Mouse (Mus musculus) CH12.LX (cell line): ENCODE measurements around the gene Prss32. TPM values are rescaled to one million over a fixed set of nuclear protein-coding genes. Genes with fewer than 3 reads are reported as not detected.

Experiments
- DNase-seq: peaks from one replicate; pipeline ENCODE4 v3.0.0-alpha.2; 2013; ENCODE audit errors: extremely low read depth
- H3K27ac ChIP-seq: 2 replicates; pipeline ENCODE4 v1.5.1; 2012; ENCODE audit warnings: low read depth, mild to moderate bottlenecking, control low read depth, moderate library complexity; ENCODE audit not compliant: insufficient read depth
- H3K27me3 ChIP-seq: replicated peaks from 2 replicates; pipeline ENCODE3; 2012; ENCODE audit warnings: inconsistent platforms
- H3K36me3 ChIP-seq, 2 experiments: replicated peaks in 1 of 2; 2 replicates each; pipeline versions ENCODE3 to v1.6.1; 2012; ENCODE audit warnings: inconsistent platforms in 1 of 2, low read length in 1 of 2, mild to moderate bottlenecking in 1 of 2, mixed read lengths in 1 of 2, moderate library complexity in 1 of 2; ENCODE audit not compliant: control insufficient read depth in 1 of 2, insufficient read depth in 1 of 2
- H3K4me1 ChIP-seq, 2 experiments: 2 replicates each; pipeline ENCODE4 v1.6.1; 2012; ENCODE audit warnings: inconsistent platforms in 1 of 2, moderate library complexity in 1 of 2; ENCODE audit not compliant: insufficient read depth in 2 of 2, control insufficient read depth in 1 of 2
- H3K4me2 ChIP-seq: 2 replicates; pipeline ENCODE4 v1.6.1; 2012; ENCODE audit warnings: low read depth, mild to moderate bottlenecking, control low read depth; ENCODE audit not compliant: poor library complexity, insufficient read depth, severe bottlenecking
- H3K4me3 ChIP-seq, 3 experiments: fragments of 150-350 bp in 1 of 3; sonication (generic) in 1 of 3; replicated peaks in 1 of 3; 2 replicates each; pipeline versions ENCODE3 to v1.5.1; 2011 to 2012; ENCODE audit warnings: low read depth in 2 of 3, low read length in 2 of 3, mild to moderate bottlenecking in 2 of 3, moderate library complexity in 2 of 3, control low read depth in 1 of 3, improper control_type of control experiment in 1 of 3, inconsistent platforms in 1 of 3, mixed read lengths in 1 of 3; ENCODE audit not compliant: poor library complexity in 1 of 3
- H3K79me2 ChIP-seq: replicated peaks from 2 replicates; pipeline ENCODE4 v1.6.1; 2012; ENCODE audit warnings: mild to moderate bottlenecking, moderate library complexity; ENCODE audit not compliant: control insufficient read depth, poor library complexity, insufficient read depth, severe bottlenecking; ENCODE audit errors: extremely low read depth
- H3K9ac ChIP-seq: 2 replicates; pipeline ENCODE4 v1.6.1; 2012; ENCODE audit warnings: low read depth, mild to moderate bottlenecking, control low read depth, moderate library complexity; ENCODE audit not compliant: insufficient read depth
- H3K9me3 ChIP-seq: replicated peaks from 2 replicates; pipeline ENCODE3; 2012; ENCODE audit warnings: low read length, inconsistent platforms, mixed read lengths
- CHD1 ChIP-seq: IDR thresholded peaks from 2 replicates; pipeline ENCODE4 v1.6.1; 2012; ENCODE audit warnings: low read depth, low read length, improper control_type of control experiment, inconsistent platforms
- CHD2 ChIP-seq: IDR thresholded peaks from 2 replicates; pipeline ENCODE4 v1.6.1; 2011; ENCODE audit warnings: low read length, improper control_type of control experiment
- CTCF ChIP-seq, 2 experiments: IDR thresholded peaks in 1 of 2; conservative IDR thresholded peaks in 1 of 2; 2 replicates each; pipeline ENCODE4 v1.5.1; 2011 to 2012; ENCODE audit warnings: low read depth in 2 of 2, low read length in 2 of 2, improper control_type of control experiment in 1 of 2, inconsistent platforms in 1 of 2, mild to moderate bottlenecking in 1 of 2, moderate library complexity in 1 of 2
- E2F4 ChIP-seq: IDR thresholded peaks from 2 replicates; pipeline ENCODE4 v1.6.1; 2011; ENCODE audit warnings: low read depth, low read length, improper control_type of control experiment; ENCODE audit not compliant: insufficient replicate concordance
- ELF1 ChIP-seq: IDR thresholded peaks from 2 replicates; pipeline ENCODE4 v1.6.1; 2014; ENCODE audit warnings: low read depth, mild to moderate bottlenecking, inconsistent platforms, low read length, improper control_type of control experiment
- EP300 ChIP-seq: IDR thresholded peaks from 2 replicates; pipeline ENCODE4 v1.6.1; 2011; ENCODE audit warnings: low read length, improper control_type of control experiment
- ETS1 ChIP-seq: conservative IDR thresholded peaks from 2 replicates; pipeline ENCODE4 v1.6.1; 2012; ENCODE audit warnings: low read depth, mild to moderate bottlenecking, inconsistent platforms, low read length, improper control_type of control experiment, moderate library complexity
- GABPA ChIP-seq: IDR thresholded peaks from 2 replicates; pipeline ENCODE4 v1.6.1; 2012; ENCODE audit warnings: low read depth, low read length, improper control_type of control experiment, inconsistent platforms; ENCODE audit not compliant: insufficient replicate concordance
- HCFC1 ChIP-seq: IDR thresholded peaks from 2 replicates; pipeline ENCODE4 v1.6.1; 2012; ENCODE audit warnings: low read depth, mild to moderate bottlenecking, inconsistent platforms, low read length, improper control_type of control experiment
- IRF4 ChIP-seq: IDR thresholded peaks from 2 replicates; pipeline ENCODE4 v1.6.1; 2014; ENCODE audit warnings: low read depth, mild to moderate bottlenecking, inconsistent platforms, low read length, improper control_type of control experiment
- JUN ChIP-seq: IDR thresholded peaks from 2 replicates; pipeline ENCODE4 v1.6.1; 2011; ENCODE audit warnings: low read depth, mild to moderate bottlenecking, low read length, improper control_type of control experiment, moderate library complexity; ENCODE audit not compliant: insufficient read depth
- MAX ChIP-seq: IDR thresholded peaks from 2 replicates; pipeline ENCODE4 v1.6.1; 2011; ENCODE audit warnings: low read length, improper control_type of control experiment
- MAZ ChIP-seq: IDR thresholded peaks from 2 replicates; pipeline ENCODE4 v1.6.1; 2012; ENCODE audit warnings: low read depth, mild to moderate bottlenecking, inconsistent platforms, low read length, improper control_type of control experiment, moderate library complexity
- MEF2A ChIP-seq: IDR thresholded peaks from 2 replicates; pipeline ENCODE4 v1.6.1; 2014; ENCODE audit warnings: low read depth, mild to moderate bottlenecking, inconsistent platforms, low read length, improper control_type of control experiment, borderline replicate concordance
- MXI1 ChIP-seq: IDR thresholded peaks from 2 replicates; pipeline ENCODE4 v1.6.1; 2011; ENCODE audit warnings: mild to moderate bottlenecking, low read depth, low read length, improper control_type of control experiment
- MYC ChIP-seq: IDR thresholded peaks from 2 replicates; pipeline ENCODE4 v1.6.1; 2011; ENCODE audit warnings: low read depth, mild to moderate bottlenecking, improper control_type of control experiment, low read length
- NELFE ChIP-seq: IDR thresholded peaks from 2 replicates; pipeline ENCODE4 v1.6.1; 2011; ENCODE audit warnings: low read depth, low read length, improper control_type of control experiment
- NRF1 ChIP-seq: IDR thresholded peaks from 2 replicates; pipeline ENCODE4 v1.6.1; 2014; ENCODE audit warnings: low read depth, mild to moderate bottlenecking, inconsistent platforms, low read length, improper control_type of control experiment, moderate library complexity
- PAX5 ChIP-seq: IDR thresholded peaks from 2 replicates; pipeline ENCODE4 v1.6.1; 2012; ENCODE audit warnings: low read length, inconsistent platforms, mixed read lengths
- POLR2A ChIP-seq: IDR thresholded peaks from 2 replicates; pipeline ENCODE4 v1.6.1; 2011; ENCODE audit warnings: low read depth, mild to moderate bottlenecking, improper control_type of control experiment, low read length
- POLR2AphosphoS2 ChIP-seq: IDR thresholded peaks from 2 replicates; pipeline ENCODE4 v1.6.1; 2011; ENCODE audit warnings: low read depth, low read length, improper control_type of control experiment
- RAD21 ChIP-seq: IDR thresholded peaks from 2 replicates; pipeline ENCODE4 v1.6.1; 2011; ENCODE audit warnings: low read depth, mild to moderate bottlenecking, low read length, improper control_type of control experiment, moderate library complexity
- RCOR1 ChIP-seq: conservative IDR thresholded peaks from 2 replicates; pipeline ENCODE4 v1.6.1; 2012; ENCODE audit warnings: low read depth, mild to moderate bottlenecking, inconsistent platforms, low read length, improper control_type of control experiment
- SIN3A ChIP-seq: IDR thresholded peaks from 2 replicates; pipeline ENCODE4 v1.6.1; 2012; ENCODE audit warnings: low read length, improper control_type of control experiment, inconsistent platforms
- SMC3 ChIP-seq: IDR thresholded peaks from 2 replicates; pipeline ENCODE4 v1.6.1; 2011; ENCODE audit warnings: low read depth, low read length, improper control_type of control experiment
- TCF12 ChIP-seq: IDR thresholded peaks from 2 replicates; pipeline ENCODE4 v1.6.1; 2014; ENCODE audit warnings: low read depth, mild to moderate bottlenecking, inconsistent platforms, low read length, improper control_type of control experiment
- UBTF ChIP-seq: IDR thresholded peaks from 2 replicates; pipeline ENCODE4 v1.6.1; 2012; ENCODE audit warnings: low read depth, mild to moderate bottlenecking, inconsistent platforms, low read length, improper control_type of control experiment, moderate library complexity
- USF2 ChIP-seq: conservative IDR thresholded peaks from 2 replicates; pipeline ENCODE4 v1.6.1; 2011; ENCODE audit warnings: low read depth, low read length, improper control_type of control experiment
- ZC3H11A ChIP-seq: IDR thresholded peaks from 2 replicates; pipeline ENCODE4 v1.6.1; 2012; ENCODE audit warnings: low read depth, mild to moderate bottlenecking, inconsistent platforms, low read length, improper control_type of control experiment
- ZMIZ1 ChIP-seq: IDR thresholded peaks from 2 replicates; pipeline ENCODE4 v1.6.1; 2012; ENCODE audit warnings: low read depth, mild to moderate bottlenecking, inconsistent platforms, low read length, improper control_type of control experiment
- dilution Hi-C: fragments of 300-500 bp; cut with MboI; formaldehyde crosslinking; loops from 2 replicates; pipeline ENCODE4 v1.14.3; 2020; ENCODE audit warnings: low sequenced_read_pairs; ENCODE audit not compliant: extremely low pct_unique_long_range_greater_than_20kb, extremely low pct_ligation_motif_present
- in situ Hi-C: fragments of 300-500 bp; cut with MboI; formaldehyde crosslinking; loops from 3 replicates; pipeline ENCODE4 v1.14.3; 2019; ENCODE audit warnings: low sequenced_read_pairs, low pct_ligation_motif_present, low pct_unique_long_range_greater_than_20kb, mixed read lengths
- polyA plus RNA-seq: library from polyadenylated mRNA; unstranded; fragments of >175 nt; gene quantifications from 2 replicates; pipeline ENCODE4 v1.2.1, GENCODE M21; 2012; ENCODE audit warnings: low read depth; ENCODE audit not compliant: insufficient read length
- total RNA-seq, 2 experiments: library from RNA; depleted of rRNA; stranded (reverse); fragments of 300-350 nt in 1 of 2; fragments of >200 nt in 1 of 2; gene quantifications; 2 replicates each; pipeline ENCODE4 v1.2.3; 2012 to 2014

Gene Prss32
- total and polyA plus RNA-seq, 3 experiments = not detected

GRCm38 (mm10) chr17:23801627-23802026, 42.0 kb upstream of the Prss32 start:
- dilution Hi-C loops = no loop called here
- in situ Hi-C loops = no loop called here
- peak overlapping the region in 2 of 3 experiments; percentile 14 to 23 for H3K4me3 ChIP-seq
- H3K4me1 ChIP-seq = peaks cover 0 to 14% of the 10 kb centered on the region in 2 experiments; a peak in 2 of 4 replicates
- TF ChIP-seq RAD21 (no peak), E2F4 (no peak), MAZ (no peak), SIN3A (0 out of 2 replicates have a peak, but pooled peaks have one; percentile 13), POLR2A (peak; percentile 48), EP300 (no peak), GABPA (no peak), NELFE (no peak), MXI1 (no peak), POLR2AphosphoS2 (no peak), HCFC1 (no peak), PAX5 (no peak), CHD1 (no peak; the same call in 1 of the 2 replicates), MEF2A (no peak; the same call in 1 of the 2 replicates), NRF1 (peak; percentile 49; the same call in 1 of the 2 replicates), ZC3H11A (no peak), TCF12 (no peak), ZMIZ1 (no peak)
- TF ChIP-seq, all 38 proteins: peak for 3
- Histone ChIP-seq H3K27me3 (no peaks in the 10 kb centered on the region), H3K4me2 (peak overlapping the region; percentile 85), H3K9ac (peak overlapping the region; percentile 34), H3K9me3 (no peaks in the 10 kb centered on the region), H3K79me2 (peaks cover 32% of the 10 kb centered on the region), H3K36me3 (peaks cover 0 to 3% of the 10 kb centered on the region in 2 experiments), H3K27ac (peak overlapping the region; percentile 94)
- no peak for DNase-seq

DNA sequence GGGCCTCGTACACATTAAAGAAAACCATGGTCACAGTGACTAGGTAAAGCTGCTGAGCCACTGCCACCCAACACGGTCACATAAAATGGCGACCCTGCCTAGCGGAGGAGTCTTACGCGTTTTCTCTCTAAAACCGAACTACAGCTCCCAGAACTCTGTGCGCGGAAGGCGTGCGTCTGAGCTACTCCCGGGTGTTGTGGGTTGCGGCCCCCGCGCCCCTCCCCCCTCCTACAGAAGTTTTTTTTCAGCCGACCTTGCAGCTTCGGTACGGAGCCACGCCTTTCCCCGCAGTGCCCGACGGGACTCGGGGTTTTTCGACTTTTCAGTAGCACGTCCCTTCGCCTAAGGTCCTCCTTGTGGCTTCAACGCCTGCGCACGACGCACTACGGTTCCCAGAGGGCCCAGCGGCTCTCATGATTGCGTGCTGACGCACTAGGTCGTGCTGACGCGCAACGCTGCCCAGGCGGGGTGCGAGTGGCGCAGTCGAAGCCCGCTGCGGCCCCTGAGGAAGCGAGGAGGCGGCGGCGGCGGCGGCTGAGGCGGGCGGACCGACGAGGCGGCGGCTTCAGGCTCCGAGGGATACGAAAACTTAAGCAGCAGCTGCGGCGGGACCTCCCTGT, 40.8 kb upstream of the Prss32 start:
- Histone ChIP-seq H3K27ac (peak overlapping the region; percentile 94), H3K4me1 (peaks cover 0 to 22% of the 10 kb centered on the region in 2 experiments; a peak in 2 of 4 replicates), H3K9ac (peak overlapping the region; percentile 94), H3K79me2 (peaks cover 45% of the 10 kb centered on the region), H3K9me3 (no peaks in the 10 kb centered on the region), H3K27me3 (no peaks in the 10 kb centered on the region), H3K4me2 (peak overlapping the region; percentile 89), H3K4me3 (peak overlapping the region; percentile 84 to 95 (median 85)), H3K36me3 (peaks cover 3 to 15% of the 10 kb centered on the region in 2 experiments)
- dilution Hi-C loops (no loop called here), in situ Hi-C loops (no loop called here)
- peak; percentile 99 for DNase-seq
- TF ChIP-seq EP300 = no peak; the same call in 1 of the 2 replicates
- TF ChIP-seq ELF1 = peak; percentile 80
- TF ChIP-seq ZMIZ1 = peak; percentile 37
- TF ChIP-seq ETS1 = no peak
- no peak for TF ChIP-seq SMC3
- TF ChIP-seq JUN = 0 out of 2 replicates have a peak, but pooled peaks have one; percentile 13
- TF ChIP-seq CHD1 = no peak; the same call in 1 of the 2 replicates
- TF ChIP-seq CTCF (conservative IDR thresholded peaks at IDR 0.05 in 1 of 2, IDR thresholded peaks at IDR 0.05 in 1 of 2; ENCODE audit: low read depth in 2 of 2, low read length in 2 of 2) = no peak
- peak; percentile 57 for TF ChIP-seq MEF2A
- TF ChIP-seq IRF4 = peak; percentile 87; the same call in 1 of the 2 replicates
- TF ChIP-seq USF2 = no peak
- TF ChIP-seq MXI1 = peak; percentile 76
- TF ChIP-seq TCF12 = peak; percentile 68
- TF ChIP-seq MAX = peak; percentile 75
- peak; percentile 85 for TF ChIP-seq NRF1
- TF ChIP-seq MYC = peak; percentile 91; the same call in 1 of the 2 replicates
- TF ChIP-seq UBTF = no peak; the same call in 1 of the 2 replicates
- no peak for TF ChIP-seq ZC3H11A
- peak; percentile 63 for TF ChIP-seq NELFE
- peak; percentile 94 for TF ChIP-seq CHD2
- no peak for TF ChIP-seq RCOR1
- TF ChIP-seq MAZ = peak; percentile 97
- peak; percentile 80 for TF ChIP-seq SIN3A
